ENCODE assay signal across 31 mouse cellular contexts in genomic region chr1:34273922-34274321, GRCm38 (mm10).
"Had no signal": no experiment of that assay in that cellular context is flagged by ENCODE, and none has a peak within 500 bp of the region (broad histone marks: within the 10 kb centered on the region; RNA-seq: fewer than 3 reads in every experiment).

No protein-coding gene starts in this region.

- H3K4me3 ChIP-seq: limb, embryonic 10.5 days; limb, embryonic 12.5 days; limb, embryonic 13.5 days; limb, embryonic 15.5 days; liver, embryonic 12.5 days; liver, embryonic 13.5 days; liver, embryonic 15.5 days; lung, embryonic 15.5 days; megakaryocyte, embryonic 14.5 days; midbrain, embryonic 10.5 days; midbrain, embryonic 12.5 days; midbrain, embryonic 13.5 days; midbrain, embryonic 15.5 days; neural tube, embryonic 12.5 days had no signal

- H3K9me3 ChIP-seq: limb, embryonic 10.5 days; limb, embryonic 12.5 days; limb, embryonic 13.5 days; limb, embryonic 15.5 days; liver, embryonic 12.5 days; liver, embryonic 13.5 days; liver, embryonic 15.5 days; lung, embryonic 15.5 days; megakaryocyte, embryonic 14.5 days; midbrain, embryonic 10.5 days; midbrain, embryonic 12.5 days; midbrain, embryonic 13.5 days; midbrain, embryonic 15.5 days; neural tube, embryonic 12.5 days had no signal

- H3K27me3 ChIP-seq: limb, embryonic 12.5 days; limb, embryonic 13.5 days; limb, embryonic 15.5 days; liver, embryonic 12.5 days; liver, embryonic 13.5 days; liver, embryonic 15.5 days; lung, embryonic 15.5 days; megakaryocyte, embryonic 14.5 days; midbrain, embryonic 12.5 days; midbrain, embryonic 13.5 days; midbrain, embryonic 15.5 days; neural tube, embryonic 12.5 days had no signal

- H3K4me2 ChIP-seq: limb, embryonic 12.5 days; limb, embryonic 13.5 days; limb, embryonic 15.5 days; liver, embryonic 11.5 days; liver, embryonic 12.5 days; liver, embryonic 13.5 days; liver, embryonic 15.5 days; lung, embryonic 14.5 days; lung, embryonic 15.5 days; midbrain, embryonic 11.5 days; midbrain, embryonic 12.5 days; midbrain, embryonic 13.5 days; midbrain, embryonic 15.5 days; neural tube, embryonic 12.5 days had no signal

- H3K4me1 ChIP-seq: limb, embryonic 10.5 days; limb, embryonic 12.5 days; limb, embryonic 13.5 days; limb, embryonic 15.5 days; liver, embryonic 12.5 days; liver, embryonic 13.5 days; liver, embryonic 15.5 days; lung, embryonic 15.5 days; megakaryocyte, embryonic 14.5 days; midbrain, embryonic 10.5 days; midbrain, embryonic 12.5 days; midbrain, embryonic 13.5 days; midbrain, embryonic 15.5 days; neural tube, embryonic 12.5 days had no signal

- ATAC-seq: liver, embryonic 12.5 days; liver, postnatal 0 days; lung, postnatal 0 days; midbrain, embryonic 13.5 days; midbrain, embryonic 15.5 days; midbrain, embryonic 16.5 days had no signal

- DNase-seq: left cerebral cortex, postnatal 4 days; liver; liver, embryonic 13.5 days; liver, postnatal 0 days; lung, adult 18-20 months; lung, adult 2 months; lung, embryonic 14.5 days; lung, postnatal 10 days; lung, postnatal 14 days; lung, postnatal 36 days; lung, postnatal 4 days; midbrain, embryonic 14.5 days had no signal

- H3K27ac ChIP-seq: limb, embryonic 10.5 days; limb, embryonic 12.5 days; limb, embryonic 13.5 days; limb, embryonic 15.5 days; liver, embryonic 12.5 days; liver, embryonic 13.5 days; liver, embryonic 14.5 days; liver, embryonic 15.5 days; lung, embryonic 15.5 days; macrophage; midbrain, embryonic 10.5 days; midbrain, embryonic 12.5 days; midbrain, embryonic 13.5 days; midbrain, embryonic 15.5 days; neural tube, embryonic 12.5 days had no signal

- H3K9ac ChIP-seq: limb, embryonic 12.5 days; limb, embryonic 13.5 days; limb, embryonic 15.5 days; liver, embryonic 12.5 days; liver, embryonic 13.5 days; liver, embryonic 14.5 days; liver, embryonic 15.5 days; liver, postnatal 0 days; lung, embryonic 14.5 days; lung, embryonic 15.5 days; midbrain, embryonic 12.5 days; midbrain, embryonic 13.5 days; midbrain, embryonic 15.5 days; neural tube, embryonic 12.5 days had no signal
